Mouse (Mus musculus): Measurements from ENCODE around the gene Nes. TPM values are rescaled to one million over a fixed set of nuclear protein-coding genes. Genes with fewer than 3 reads are reported as not detected.

The Nes gene
- total RNA-seq, 2 experiments from 2014 or later: 4.6 to 9.5 TPM

DNA sequence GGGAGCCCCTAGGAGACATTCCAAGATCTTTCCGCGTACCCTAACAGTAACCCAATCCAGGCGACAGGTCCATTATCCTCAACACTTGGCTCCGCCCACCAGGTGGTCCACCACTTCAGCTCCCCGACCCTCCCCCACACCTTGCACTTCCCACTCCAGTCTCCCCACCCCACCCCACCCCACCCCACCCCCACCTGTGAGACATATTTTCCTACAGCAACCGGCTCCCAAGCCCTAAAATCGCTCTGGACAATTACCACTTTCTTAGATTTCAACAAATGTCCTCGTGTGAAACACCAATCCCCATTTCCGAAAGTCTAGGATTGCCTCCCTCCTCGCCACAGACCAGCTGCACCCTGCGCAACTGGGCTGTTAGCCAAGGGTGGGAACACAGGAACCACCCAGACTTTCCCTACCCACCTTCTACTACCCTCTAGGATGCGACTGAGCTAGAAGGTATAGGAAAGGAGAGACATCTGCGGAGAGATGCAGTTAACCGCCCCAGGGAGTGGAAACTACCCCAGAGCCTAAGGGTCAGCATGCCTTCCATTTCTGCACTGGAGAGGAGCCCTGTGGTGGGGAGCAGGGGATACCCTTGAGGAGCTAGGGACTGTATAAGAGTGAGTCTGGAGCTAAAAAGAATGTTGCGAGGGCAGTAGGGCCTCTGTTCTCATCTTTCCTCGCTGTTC lies 21.5 kb upstream of the Nes start:
- no peak for DNase-seq (ENCODE audit: low spot score in 2 of 2)

DNA sequence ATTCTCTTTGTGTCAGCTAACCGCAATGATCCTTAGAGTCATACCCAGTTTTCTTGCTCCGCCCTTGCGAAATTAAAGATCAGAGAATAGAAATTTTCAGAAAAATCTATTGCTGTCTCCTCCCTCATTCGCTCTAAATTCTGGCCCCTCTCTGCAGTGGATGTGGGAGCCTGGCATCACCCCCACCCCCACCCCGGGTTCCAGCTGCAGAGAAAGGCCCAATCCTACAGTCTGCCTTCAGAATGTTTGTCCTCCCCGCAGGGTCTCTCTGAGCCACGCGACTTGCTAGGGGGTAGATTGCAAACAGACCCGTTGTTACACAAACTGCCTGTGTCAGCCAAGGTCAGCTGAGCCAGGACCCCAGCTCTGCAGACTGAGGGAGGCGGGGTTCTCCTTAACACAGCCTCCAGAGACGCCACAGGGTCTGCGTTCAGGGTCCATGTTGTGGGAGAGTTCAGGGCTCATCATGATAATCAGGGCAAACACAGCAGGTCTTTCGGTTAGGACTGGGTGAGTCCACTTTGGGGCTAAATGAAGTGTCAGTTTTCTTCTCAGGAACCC lies 20.8 kb upstream of the Nes start:
- DNase-seq (ENCODE audit: low spot score in 2 of 2): no peak

DNA sequence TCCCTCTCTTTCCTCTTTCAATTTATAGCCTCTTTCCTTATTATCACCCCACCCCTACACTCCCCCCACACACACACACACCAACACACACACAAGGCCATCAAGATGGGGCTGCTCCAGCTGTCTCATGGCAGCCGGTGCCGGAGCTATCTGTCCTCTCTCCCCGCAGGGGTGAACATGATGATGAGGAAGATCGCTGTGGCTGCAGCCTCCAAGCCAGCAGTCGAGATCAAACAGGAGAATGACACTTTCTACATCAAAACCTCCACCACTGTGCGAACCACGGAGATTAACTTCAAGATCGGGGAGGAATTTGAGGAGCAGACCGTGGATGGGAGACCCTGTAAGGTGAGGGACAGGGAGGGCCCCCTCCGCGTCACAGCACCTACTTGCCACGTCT lies 18.9 kb upstream of the Nes start:
- DNase-seq (ENCODE audit: low spot score in 2 of 2): no peak

DNA sequence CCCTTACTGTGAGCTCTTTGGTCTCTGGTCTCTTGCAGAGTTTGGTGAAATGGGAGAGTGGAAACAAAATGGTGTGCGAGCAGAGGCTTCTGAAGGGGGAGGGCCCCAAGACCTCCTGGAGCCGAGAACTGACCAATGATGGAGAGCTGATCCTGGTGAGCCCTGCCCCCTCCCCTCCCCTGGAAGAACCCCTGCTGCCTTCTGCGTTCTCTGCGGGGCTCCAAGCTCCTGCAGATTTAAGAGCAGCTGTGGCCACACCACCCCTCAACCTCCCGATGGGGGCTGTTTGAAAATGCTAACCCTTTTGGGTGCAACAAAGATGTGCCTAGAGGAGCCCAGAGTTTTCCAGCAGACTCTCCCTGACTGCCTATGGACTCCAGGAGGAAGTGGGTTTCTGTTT lies 18.4 kb upstream of the Nes start:
- no peak for DNase-seq (ENCODE audit: low spot score in 2 of 2)

DNA sequence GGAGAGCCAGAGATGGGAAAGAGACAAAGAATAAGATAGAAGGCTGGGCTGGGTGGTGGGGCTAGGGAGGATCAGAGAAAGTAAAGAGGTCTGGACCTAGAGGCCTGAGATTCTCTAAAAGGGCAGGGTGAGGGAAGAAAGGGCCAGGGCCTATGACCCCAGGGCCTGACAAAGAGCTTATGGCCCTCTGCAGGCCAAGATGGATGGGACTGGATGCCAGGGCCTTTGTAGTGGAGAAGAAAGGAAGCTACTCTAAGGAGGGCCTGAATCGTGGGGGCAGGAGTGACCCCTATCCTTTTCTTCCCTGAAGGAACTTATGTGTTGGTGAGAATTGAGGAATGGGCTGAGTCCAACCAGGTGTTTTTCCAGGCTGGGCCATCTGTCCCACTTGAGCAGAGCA lies 12.8 kb upstream of the Nes start:
- no peak for DNase-seq (ENCODE audit: low spot score in 2 of 2)

DNA sequence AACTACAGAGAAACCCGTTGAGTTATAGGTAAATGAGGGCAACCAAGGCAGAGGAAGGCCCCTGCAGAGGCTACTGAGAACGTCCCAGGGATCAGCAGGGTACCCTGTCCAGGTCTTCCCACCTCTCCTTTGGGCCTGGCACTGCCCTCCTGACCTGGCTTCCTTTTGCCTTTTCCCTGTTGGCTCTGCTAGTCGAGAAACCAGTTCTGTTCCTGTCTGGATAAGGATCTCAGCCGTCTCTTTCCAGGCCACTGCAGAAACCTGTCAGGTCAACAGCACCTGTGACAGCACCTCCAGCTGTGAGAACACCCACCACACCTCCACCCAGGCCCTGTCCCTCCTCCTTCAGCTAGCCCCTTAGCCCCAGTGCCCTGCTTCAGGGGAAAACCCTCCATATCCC lies 12.4 kb upstream of the Nes start:
- DNase-seq (ENCODE audit: low spot score in 2 of 2): no peak

DNA sequence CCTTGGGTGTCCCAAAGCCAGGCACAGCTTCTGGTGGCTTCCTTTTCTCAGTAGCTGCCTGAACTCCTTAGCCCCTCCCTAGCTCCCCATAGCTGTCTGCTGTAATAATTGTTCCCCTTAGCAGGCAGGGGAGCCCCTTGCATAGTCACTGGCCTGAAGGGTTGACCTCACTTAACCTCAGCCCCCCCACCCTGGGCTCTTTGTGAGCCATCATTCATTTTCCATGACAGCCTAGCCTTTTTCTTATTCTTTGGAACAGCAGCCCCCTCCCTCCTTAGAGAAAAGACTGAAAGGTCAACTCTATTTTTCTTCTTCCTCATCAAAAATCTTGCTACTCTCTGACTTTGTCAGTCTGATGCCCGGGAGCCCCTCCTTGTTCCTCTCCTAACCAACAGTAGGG lies 11.9 kb upstream of the Nes start:
- DNase-seq (ENCODE audit: low spot score in 2 of 2): no peak

DNA sequence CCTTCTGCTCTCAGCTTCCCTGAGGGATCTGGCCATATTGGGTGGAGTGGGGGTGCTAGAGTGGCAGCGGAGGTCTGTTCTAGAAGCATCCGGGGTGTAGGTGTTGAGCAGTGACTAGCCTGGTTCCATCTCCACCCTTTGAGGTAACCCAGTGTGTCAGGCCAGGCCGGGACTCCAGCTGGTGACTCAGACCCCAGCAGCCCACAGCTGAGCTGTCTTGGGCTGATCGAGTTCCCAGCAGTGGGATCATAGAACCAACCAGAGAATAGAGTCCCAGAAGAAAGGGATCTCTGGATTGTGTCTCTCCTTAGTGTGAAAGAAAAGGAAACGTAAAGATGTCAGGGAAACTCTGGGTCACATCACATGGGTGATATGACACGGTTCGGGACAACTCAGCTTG lies 11.5 kb upstream of the Nes start:
- DNase-seq (ENCODE audit: low spot score in 2 of 2): no peak

DNA sequence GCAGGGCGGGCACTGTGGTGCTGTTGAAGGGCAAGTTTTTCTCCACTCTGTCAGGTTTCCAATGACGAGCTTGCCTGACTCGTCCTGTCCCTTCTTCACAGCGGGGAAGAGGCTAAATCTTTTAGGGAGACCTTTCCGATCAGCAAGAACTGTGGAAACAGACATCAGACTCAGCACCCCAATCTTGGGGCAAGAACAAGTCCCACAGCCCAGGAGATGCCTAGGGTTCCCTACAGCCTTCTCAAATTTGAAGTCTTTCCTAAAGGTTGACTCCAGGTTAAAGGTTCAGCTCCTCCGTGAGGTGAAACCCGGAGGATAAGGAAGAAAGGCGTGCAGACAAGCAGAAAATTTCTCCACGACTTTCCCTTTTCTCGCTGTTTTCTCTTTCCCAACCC lies 10.7 kb upstream of the Nes start:
- DNase-seq (ENCODE audit: low spot score in 2 of 2): no peak

DNA sequence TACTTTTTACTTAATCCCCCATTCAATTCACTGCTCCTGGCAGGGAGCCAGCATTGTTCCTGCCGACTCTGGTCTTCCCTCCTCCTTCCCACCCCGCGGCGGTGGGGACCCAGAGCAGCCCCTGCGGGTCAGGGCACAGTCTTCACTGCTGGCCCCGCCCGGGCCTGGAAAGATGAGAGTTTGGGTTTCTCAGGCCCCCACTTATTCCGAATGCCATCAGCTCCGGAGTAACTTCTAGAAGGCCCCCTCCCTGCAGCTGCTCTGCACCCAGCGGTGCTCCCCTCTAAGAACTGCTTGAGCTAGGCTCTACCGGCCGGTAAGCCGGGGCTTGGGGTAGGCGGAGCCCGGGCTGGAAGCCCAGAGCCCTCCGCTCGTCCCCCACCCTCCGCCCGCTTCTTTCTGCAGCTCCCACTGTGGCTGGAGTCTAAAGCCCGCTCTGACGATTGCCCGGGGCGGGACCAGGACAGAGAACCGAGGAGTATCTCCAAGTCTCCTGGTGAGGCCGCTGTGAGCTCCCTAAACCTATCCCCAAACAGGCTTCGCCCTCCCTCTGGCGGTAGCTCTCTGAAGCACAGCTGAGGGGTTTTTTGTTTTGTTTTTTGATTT lies 10.2 kb upstream of the Nes start:
- peak; percentile 70 to 80 for DNase-seq (ENCODE audit: low spot score in 2 of 2)

DNA sequence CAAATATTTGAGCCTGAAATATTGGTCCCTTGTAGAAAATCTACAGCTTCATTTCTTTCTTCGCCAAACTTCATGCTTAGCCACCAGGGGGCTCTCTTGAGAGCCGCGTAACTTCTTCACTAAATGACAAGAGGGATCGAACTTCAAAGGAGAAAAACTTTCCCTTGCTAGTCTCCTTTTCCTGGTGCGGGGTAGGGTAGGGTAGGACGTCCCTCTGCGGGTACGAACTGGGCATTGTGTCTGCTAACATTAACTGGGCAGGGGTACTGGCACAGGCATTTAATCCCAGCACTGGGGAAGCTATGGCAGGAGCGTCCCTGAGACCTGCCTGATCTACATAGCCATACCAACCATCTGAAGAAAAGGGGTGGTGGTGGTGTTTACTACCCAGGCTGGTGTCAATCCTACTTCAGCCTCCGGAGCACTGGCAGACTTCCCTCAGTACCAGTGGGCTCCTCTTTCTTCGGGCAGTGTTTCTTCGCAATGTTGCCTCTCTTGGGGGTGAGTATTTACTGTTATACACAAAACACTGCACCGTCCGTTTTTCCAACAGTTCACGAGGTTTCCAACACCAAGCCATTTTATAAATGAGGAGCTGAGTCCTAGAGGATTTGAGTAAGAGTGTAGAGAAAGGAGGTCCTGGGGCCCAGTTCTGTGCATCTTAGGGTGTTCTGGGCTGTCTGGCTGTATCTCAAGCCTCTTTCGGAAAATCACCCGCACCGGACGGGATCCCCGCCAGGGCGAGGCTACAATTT lies 517 bp upstream of the Nes start:
- peak; percentile 49 to 59 for DNase-seq (ENCODE audit: low spot score in 2 of 2)

DNA sequence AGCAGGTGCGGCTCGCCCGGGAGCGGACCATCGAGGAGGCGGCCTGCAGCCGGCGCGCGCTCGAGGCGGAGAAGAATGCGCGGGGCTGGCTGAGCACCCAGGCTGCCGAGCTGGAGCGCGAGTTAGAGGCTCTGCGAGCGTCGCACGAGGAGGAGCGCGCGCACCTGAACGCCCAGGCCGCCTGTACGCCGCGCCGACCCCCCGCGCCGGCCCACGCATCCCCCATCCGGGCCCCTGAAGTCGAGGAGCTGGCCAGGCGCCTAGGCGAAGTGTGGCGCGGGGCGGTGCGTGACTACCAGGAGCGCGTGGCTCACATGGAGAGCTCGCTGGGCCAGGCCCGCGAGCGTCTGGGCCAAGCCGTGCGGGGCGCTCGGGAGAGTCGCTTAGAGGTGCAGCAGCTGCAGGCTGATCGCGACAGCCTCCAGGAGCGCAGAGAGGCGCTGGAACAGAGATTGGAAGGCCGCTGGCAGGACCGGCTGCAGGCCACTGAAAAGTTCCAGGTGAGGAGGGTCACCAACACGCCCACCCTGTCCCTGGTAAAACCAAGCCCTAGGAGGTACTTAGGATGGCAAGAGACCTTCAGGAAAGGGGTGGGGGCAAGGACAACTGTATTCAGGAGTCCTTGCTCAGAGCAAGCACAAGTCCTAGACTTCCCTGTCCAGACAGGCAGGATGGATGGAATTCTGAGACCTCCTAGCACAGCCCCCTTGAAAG lies 768 bp downstream of the Nes start:
- DNase-seq (ENCODE audit: low spot score in 2 of 2): peak in 1 of 2 experiments; percentile 18

DNA sequence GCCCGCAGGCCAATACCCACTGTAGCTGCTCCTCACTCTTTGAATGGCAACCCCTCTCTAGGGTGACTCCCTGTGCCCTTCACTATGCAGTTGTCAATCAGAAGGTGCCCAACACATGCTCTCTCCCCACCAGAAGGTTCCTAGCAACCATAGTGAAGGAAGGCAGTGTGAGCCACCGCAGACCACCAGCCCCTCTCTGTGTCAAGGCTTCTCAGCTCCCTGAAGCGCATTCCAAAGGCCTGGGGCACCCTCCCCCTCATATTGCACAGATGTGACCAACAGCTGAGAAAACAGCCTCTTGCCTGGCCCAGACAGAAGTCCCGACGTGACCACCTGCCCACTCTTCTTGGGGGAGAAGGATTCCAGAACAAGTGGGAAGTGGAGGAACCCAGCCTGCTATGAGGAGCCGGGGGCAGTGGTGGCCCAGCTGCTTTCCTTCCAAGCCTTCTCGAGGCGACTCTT lies 1.4 kb downstream of the Nes start:
- DNase-seq (ENCODE audit: low spot score in 2 of 2): peak in 1 of 2 experiments; percentile 24

DNA sequence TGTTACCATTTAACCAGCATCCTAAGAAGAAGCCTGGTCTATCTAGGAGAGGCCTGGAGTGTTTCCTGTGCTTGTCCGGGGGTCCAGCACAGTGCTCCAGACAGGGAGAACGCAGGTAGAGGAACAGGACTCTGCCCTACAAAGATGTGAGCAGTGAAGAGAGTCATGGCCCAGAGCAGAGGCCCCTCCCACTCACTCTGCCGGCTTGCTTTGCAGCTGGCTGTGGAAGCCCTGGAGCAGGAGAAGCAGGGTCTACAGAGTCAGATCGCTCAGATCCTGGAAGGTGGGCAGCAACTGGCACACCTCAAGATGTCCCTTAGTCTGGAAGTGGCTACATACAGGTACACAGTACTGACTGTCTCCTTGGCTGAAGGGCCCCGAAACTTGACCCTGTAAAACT lies 1.9 kb downstream of the Nes start:
- DNase-seq (ENCODE audit: low spot score in 2 of 2): no peak

DNA sequence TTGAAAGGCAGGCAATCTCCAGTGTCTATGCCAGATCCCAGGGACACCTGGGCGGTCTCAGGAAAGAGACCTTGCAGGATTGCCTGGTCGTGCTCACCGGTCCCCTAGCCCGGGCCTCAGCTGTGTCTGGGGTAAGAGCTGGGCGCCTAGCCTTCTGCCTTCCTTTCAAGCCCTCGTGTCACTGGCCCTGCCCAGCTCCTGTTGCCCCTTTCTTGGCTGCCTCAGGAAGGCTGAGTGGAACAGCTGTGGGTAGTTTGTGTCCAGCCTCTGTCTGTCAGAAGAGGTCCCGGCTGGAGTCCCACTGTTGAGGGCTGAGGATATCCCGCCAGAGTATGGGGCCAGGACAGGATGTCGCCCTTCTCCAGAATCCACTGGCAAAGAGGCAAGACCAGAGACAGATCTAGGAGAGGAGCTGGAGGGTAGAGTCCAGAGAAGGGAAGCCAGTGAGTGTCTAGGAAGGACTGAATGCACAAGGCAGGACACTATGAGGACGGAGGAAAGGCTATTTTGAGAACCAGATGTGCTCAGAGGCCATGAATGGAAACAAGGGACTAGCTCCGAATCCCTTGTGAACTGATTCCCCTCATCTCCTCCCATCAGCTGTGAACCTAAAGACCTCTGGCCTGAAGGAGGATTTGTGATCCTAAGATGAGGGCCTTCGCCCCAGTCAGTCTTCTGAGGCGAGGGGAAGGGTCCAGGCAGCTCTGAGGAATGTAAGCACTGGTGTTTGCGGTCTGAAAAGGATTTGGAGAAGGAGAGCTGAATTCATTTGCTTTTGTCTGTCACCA lies 2.9 kb downstream of the Nes start:
- DNase-seq (ENCODE audit: low spot score in 2 of 2): no peak

DNA sequence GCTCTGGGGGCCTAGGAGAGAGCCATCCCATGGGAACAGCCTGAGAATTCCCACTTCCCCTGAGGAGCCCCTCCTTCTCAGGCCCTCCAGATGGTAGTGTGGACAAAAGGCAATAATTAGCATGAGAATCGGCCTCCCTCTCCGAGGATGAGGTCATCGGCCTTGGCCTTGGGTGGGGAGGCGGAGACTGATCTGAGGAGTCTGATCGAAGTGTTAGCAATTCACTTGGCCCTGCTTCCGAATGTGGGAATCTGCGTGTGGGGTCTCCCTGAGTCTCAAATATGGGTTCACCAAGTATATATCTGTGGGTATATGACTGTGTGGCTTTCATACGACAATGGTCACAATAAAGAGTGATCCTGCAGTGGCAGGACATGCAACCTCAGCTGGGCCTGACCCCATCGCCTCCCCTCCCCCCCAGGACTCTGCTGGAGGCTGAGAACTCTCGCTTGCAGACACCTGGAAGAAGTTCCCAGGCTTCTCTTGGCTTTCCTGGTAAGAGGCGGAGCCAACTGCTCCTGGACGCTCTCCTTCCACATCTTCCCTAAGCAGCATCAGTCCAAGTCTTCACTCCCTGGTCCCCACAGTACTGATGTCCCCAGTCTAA lies 3.6 kb downstream of the Nes start:
- DNase-seq (ENCODE audit: low spot score in 2 of 2): no peak

DNA sequence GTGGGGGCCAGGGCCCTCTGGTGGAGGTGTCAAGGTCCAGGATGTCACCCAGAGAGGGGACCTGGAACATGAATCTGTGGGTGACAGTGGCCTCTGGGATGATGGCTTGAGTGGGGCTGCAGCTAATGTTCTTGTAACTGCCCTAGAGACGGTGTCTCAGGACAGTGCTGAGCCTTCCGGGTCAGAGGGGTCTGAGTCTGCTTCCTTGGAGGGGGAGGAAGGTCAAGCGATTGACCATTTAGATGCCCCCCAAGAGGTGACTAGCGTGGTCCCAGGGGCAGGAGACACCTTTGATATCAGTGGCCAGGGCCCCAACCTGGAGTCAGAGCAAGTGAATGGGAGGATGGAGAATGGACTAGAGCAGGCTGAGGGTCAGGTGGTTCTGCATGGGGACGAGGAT lies 8.6 kb downstream of the Nes start:
- no peak for DNase-seq (ENCODE audit: low spot score in 2 of 2)

DNA sequence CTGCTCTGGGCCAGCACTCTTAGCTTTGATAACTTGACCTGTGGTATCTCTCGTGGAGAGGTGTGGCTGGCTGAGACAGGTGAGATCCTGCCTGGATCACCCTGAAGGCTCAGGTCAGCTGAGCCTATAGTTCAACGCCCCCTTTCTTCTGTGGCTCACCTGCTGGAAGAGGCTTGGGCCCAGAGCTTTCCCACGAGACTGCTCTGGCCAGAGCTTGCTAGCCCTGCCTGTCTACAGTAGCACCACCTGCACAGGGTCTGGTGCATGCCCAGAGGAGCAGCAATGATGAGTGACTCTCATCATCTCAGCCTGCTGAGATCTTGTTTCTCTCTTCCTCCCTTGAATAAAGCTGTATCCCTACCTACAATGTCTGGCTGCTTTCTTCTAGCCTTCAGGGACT lies 9.2 kb downstream of the Nes start:
- DNase-seq (ENCODE audit: low spot score in 2 of 2): no peak

DNA sequence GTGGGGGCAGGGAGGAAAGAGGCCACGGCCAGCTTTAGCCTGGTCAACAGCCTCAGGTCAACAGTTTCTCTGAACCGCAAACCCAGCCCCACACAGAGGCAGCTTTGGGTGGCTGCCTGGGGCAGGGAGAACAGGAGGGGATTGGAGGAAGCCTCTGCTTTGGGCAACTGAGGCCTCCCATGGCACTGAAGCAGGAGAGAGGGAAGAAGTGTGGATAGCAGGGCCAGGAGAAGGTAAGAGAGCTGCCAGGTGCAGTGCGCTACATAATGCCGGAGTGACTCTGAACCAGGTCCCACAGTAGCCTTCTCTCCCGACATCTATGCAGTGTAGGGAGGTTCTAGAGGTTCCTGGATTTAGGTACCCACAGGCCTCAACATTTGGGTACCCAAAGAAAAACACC lies 9.8 kb downstream of the Nes start:
- DNase-seq (ENCODE audit: low spot score in 2 of 2): no peak

DNA sequence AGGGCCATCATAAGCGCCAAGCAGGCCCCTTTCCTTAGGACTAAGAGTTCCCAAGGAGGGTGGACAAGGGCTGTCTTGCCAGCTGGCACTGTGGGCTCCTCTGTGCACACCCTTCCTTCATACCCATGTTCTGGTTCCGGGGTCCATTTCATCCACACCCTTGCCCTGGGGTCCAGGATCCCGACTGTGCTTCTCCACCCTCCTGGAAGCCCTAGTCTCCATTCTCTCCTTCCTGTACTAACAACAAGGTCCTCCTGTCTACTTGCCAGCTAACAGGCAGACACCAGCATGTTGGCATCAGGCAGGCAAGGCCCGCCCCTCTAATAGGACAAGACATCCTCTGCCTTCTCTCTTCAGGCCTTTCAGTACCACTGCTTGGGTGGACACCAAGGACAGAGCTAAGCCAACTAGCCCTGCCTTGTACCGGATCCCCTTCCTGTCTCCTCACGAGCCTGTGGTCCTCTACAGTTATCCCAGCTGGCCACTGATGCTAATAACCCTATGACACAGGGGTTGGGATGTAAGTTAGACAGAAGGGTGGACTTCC lies 10.4 kb downstream of the Nes start:
- DNase-seq (ENCODE audit: low spot score in 2 of 2): no peak

Data from left cerebral cortex, adult 18-20 months (tissue).